Mouse (Mus musculus) cortical plate, adult 2 months (tissue): ENCODE results near the gene Wdr38.

Source experiments
- CTCF ChIP-seq: fragments of 200-500 bp; IDR thresholded peaks from 2 replicates; pipeline ENCODE4 v1.5.1; 2011; ENCODE audit warnings: mild to moderate bottlenecking, control low read depth, low read length; ENCODE audit not compliant: insufficient read depth; ENCODE audit errors: extremely low read depth
- POLR2A ChIP-seq: fragments of 200-500 bp; IDR thresholded peaks from 2 replicates; pipeline ENCODE4 v1.6.1; 2011; ENCODE audit warnings: mild to moderate bottlenecking, low read length, control low read depth; ENCODE audit not compliant: insufficient read depth; ENCODE audit errors: extremely low read depth

DNA sequence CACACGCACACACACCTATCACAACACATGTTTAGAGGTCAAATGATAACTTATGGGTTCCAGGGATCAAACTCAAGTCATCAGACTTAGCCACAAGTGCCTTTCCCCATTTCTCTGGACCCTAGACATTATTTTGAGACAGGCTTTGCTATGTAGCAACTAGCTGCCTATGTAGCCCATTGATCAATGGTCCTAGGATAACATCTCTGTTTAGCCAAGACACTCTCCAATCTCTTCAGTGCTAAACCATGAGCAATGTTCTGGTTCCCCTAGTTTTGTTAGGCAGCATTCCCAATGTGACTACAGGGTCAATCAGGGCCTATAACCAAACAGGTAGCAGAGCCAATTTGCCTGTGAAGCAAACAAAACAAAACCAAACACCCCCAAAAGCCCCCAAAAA is 51.2 kb downstream of the Wdr38 start:
- TF ChIP-seq POLR2A (no peak), CTCF (no peak)
